Mouse (Mus musculus) layer of hippocampus, adult 18-20 months (tissue): ENCODE measurements around the gene Olfr213. TPM values are rescaled to one million over a fixed set of nuclear protein-coding genes. Genes with fewer than 3 reads are reported as not detected.
A peak's percentile ranks its signal among the peaks of the same experiment; 100 is the strongest.
"Not testable (repeated sequence)": the region's sequence is repeated elsewhere in the genome, so short reads cannot be mapped to it uniquely, and the experiment has no call there.

Experiments
- DNase-seq, 2 experiments: peaks; one replicate each; pipeline ENCODE4 v3.0.0; 2022; ENCODE audit warnings: low spot score in 2 of 2
- long read RNA-seq: library from polyadenylated mRNA; stranded (forward); transcript quantifications from one replicate; pipeline ENCODE4 v2.0.0, GENCODE M21; 2021
- total RNA-seq, 2 experiments: library from RNA; stranded (reverse); gene quantifications; 2 replicates each; pipeline ENCODE4 v1.2.3; 2021

Gene Olfr213
- total RNA-seq, result not detected
- long read RNA-seq, result 0 reads

- no peak for DNase-seq
Measured at GRCm38 (mm10) chr6:116538156-116538555, at the start of gene Olfr213. Gene Olfr213, plus strand, starts transcription at chr6:116538456.

- no peak for DNase-seq
Measured at GRCm38 (mm10) chr6:116488791-116489190, 49.5 kb upstream of the Olfr213 start, which contains the start of gene Olfr211. Gene Olfr211, plus strand, starts transcription at chr6:116489091.

- DNase-seq, result no peak
Measured at GRCm38 (mm10) chr6:116493742-116494141, 44.5 kb upstream of the Olfr213 start.

- DNase-seq, result no peak
Measured at GRCm38 (mm10) chr6:116495960-116496359, 42.3 kb upstream of the Olfr213 start.

- DNase-seq, result not testable (repeated sequence)
Measured at GRCm38 (mm10) chr6:116506302-116507003, 31.8 kb upstream of the Olfr213 start, which contains the start of gene Olfr212. Gene Olfr212, plus strand, starts transcription at chr6:116506516.

- DNase-seq, result no peak
Measured at GRCm38 (mm10) chr6:116514832-116515231, 23.4 kb upstream of the Olfr213 start.

- no peak for DNase-seq
Measured at GRCm38 (mm10) chr6:116542500-116542899, 4.2 kb downstream of the Olfr213 start.

GRCm38 (mm10) chr6:116550841-116551240 is 12.6 kb downstream of the Olfr213 start, which contains the start of gene Gm5580:
Gene Gm5580, plus strand, starts transcription at chr6:116551141.
- not testable (repeated sequence) for DNase-seq

- no peak for DNase-seq
Measured at GRCm38 (mm10) chr6:116553935-116554334, 15.7 kb downstream of the Olfr213 start, which contains the start of gene Olfr214. Gene Olfr214, plus strand, starts transcription at chr6:116554235.

GRCm38 (mm10) chr6:116554952-116555351 is 16.7 kb downstream of the Olfr213 start:
- DNase-seq, result no peak

- peak in 1 of 2 experiments; percentile 42 for DNase-seq
Measured at GRCm38 (mm10) chr6:116569834-116570233, 31.6 kb downstream of the Olfr213 start.

GRCm38 (mm10) chr6:116584095-116584494 is 45.8 kb downstream of the Olfr213 start, which contains the start of gene Olfr215:
Gene Olfr215, minus strand, starts transcription at chr6:116584195.
- no peak for DNase-seq

Other genes starting within 250 kb of the Olfr213 start
- 10 to 100 TPM; 51.5 to 52.4 TPM for gene March8, start 200.4 kb upstream of the Olfr213 start, total RNA-seq
- 1 to 10 TPM; 1.1 to 1.5 TPM for gene Alox5, start 77.3 kb upstream of the Olfr213 start, total RNA-seq
- not detected for gene Olfr211, start 49.4 kb upstream of the Olfr213 start, total RNA-seq
- not detected for gene Olfr212, start 31.9 kb upstream of the Olfr213 start, total RNA-seq
- gene Gm5580, start 12.7 kb downstream of the Olfr213 start, total RNA-seq, result 1 to 10 TPM; 2.6 to 3.2 TPM
- not detected for gene Olfr214, start 15.8 kb downstream of the Olfr213 start, total RNA-seq
- gene Olfr215, start 45.7 kb downstream of the Olfr213 start, total RNA-seq, result not detected
- 10 to 100 TPM; 20.5 to 24.6 TPM for gene Zfp422, start 90.5 kb downstream of the Olfr213 start, total RNA-seq
- gene Depp1, start 112.2 kb downstream of the Olfr213 start, total RNA-seq, result 1 to 10 TPM; 2.4 to 3.0 TPM
- gene Rassf4, start 135.5 kb downstream of the Olfr213 start, total RNA-seq, result 1 to 10 TPM; 3.3 to 3.9 TPM
- under 1 TPM; 0.72 to 0.79 TPM for gene Tmem72, start 178.5 kb downstream of the Olfr213 start, total RNA-seq